Mouse (Mus musculus) hindbrain, embryonic 12.5 days (tissue): ENCODE data around the gene Rnf20. TPM values are rescaled to one million over a fixed set of nuclear protein-coding genes. Genes with fewer than 3 reads are reported as not detected.

ENCODE experiments used
- ATAC-seq: fragments of 200-750 bp; cut with Nextera tagmentation; 2 replicates; pipeline ENCODE4 v1.8.0; 2017; ENCODE audit warnings: moderate TSS enrichment; ENCODE audit not compliant: low FRiP score
- H3K27ac ChIP-seq: fragments of 300-500 bp; sonication (generic); 2 replicates; pipeline ENCODE4 v1.5.1; 2016; ENCODE audit warnings: mild to moderate bottlenecking
- H3K27me3 ChIP-seq: fragments of 300-500 bp; sonication (generic); 2 replicates; pipeline ENCODE4 v1.6.1; 2016; ENCODE audit warnings: mild to moderate bottlenecking
- H3K36me3 ChIP-seq: fragments of 300-500 bp; sonication (generic); 2 replicates; pipeline ENCODE4 v1.6.1; 2016; ENCODE audit warnings: mild to moderate bottlenecking
- H3K4me1 ChIP-seq: fragments of 300-500 bp; sonication (generic); 2 replicates; pipeline ENCODE4 v1.6.1; 2016
- H3K4me2 ChIP-seq: fragments of 300-500 bp; sonication (generic); replicated peaks from 2 replicates; pipeline ENCODE4 v1.6.1; 2016; ENCODE audit warnings: mild to moderate bottlenecking
- H3K4me3 ChIP-seq: fragments of 300-500 bp; sonication (generic); 2 replicates; pipeline ENCODE4 v1.5.1; 2016; ENCODE audit warnings: mild to moderate bottlenecking
- H3K9ac ChIP-seq: fragments of 300-500 bp; sonication (generic); 2 replicates; pipeline ENCODE4 v1.6.1; 2016; ENCODE audit warnings: mild to moderate bottlenecking, moderate library complexity
- H3K9me3 ChIP-seq: fragments of 300-500 bp; sonication (generic); replicated peaks from 2 replicates; pipeline ENCODE4 v1.6.1; 2016; ENCODE audit warnings: mild to moderate bottlenecking
- WGBS: fragments of 180-500 bp; shearing (Covaris S2); methylation state at CpG from one replicate; pipeline ENCODE4 v1.1.7; 2016; 5-methylcytosine and 5-hydroxymethylcytosine counted together
- polyA plus RNA-seq: library from polyadenylated mRNA; unstranded; fragments of >200 nt; fragmentation: Nextera tagmentation; extraction: Ambion mirVana; gene quantifications from 2 replicates; pipeline ENCODE4 v1.2.1, GENCODE M21; 2016

Rnf20 gene
- polyA plus RNA-seq, 1 experiment from 2014 or later, result 67.6 TPM

DNA sequence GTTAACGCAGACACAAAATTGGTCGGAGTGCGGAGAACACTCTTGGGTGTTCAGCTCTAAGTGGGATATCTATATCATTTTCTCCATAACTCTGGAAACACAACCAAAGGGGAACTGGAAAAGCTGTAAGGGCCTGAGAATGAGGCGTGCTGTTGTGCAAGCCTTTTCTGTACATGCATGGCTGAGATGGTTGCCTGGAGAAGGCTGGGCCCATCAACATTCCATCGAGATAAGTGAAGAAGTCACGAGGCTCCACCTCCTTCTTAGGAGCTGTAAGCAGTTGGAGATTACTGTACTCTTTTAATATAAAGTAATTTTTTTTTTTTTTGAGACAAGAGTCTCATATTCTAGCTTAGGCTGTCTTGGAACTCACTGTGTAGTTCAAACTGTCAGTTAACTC lies 44.3 kb downstream of the Rnf20 start:
- H3K4me3 ChIP-seq, result no peak overlapping the region
- H3K27me3 ChIP-seq, result no peaks in the 10 kb centered on the region
- no peak overlapping the region for H3K27ac ChIP-seq
- no peaks in the 10 kb centered on the region for H3K4me1 ChIP-seq
- WGBS, result 92% methylated on average over 6 of the region's 6 CpGs
- H3K9ac ChIP-seq, result no peak overlapping the region
- H3K4me2 ChIP-seq, result no peak overlapping the region
- no peak for ATAC-seq
- no peaks in the 10 kb centered on the region for H3K36me3 ChIP-seq
- H3K9me3 ChIP-seq, result no peaks in the 10 kb centered on the region

DNA sequence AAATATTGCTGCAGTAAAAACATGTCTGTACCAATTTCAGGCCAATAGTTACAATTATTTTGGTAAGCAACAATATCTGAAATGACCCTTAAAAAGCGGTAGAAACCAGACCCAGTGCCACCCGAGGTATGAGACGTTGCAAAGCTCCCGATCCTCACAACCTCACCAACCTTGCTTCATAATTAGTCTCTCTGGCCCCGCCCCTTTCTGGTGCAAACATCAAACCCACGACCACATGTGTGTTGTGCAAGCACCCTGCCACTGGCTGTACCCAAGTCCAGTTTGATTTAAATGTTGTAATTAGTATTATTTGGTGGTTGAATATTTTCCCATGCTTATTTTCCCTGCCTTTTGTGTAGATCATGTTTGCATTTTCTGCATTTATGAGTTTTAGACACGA lies 45.0 kb downstream of the Rnf20 start:
- H3K27ac ChIP-seq, result no peak overlapping the region
- WGBS, result 84% methylated on average over 7 of the region's 7 CpGs
- no peaks in the 10 kb centered on the region for H3K4me1 ChIP-seq
- no peak overlapping the region for H3K9ac ChIP-seq
- H3K4me3 ChIP-seq, result no peak overlapping the region
- H3K9me3 ChIP-seq, result no peaks in the 10 kb centered on the region
- ATAC-seq, result no peak
- no peaks in the 10 kb centered on the region for H3K36me3 ChIP-seq
- no peak overlapping the region for H3K4me2 ChIP-seq
- no peaks in the 10 kb centered on the region for H3K27me3 ChIP-seq

DNA sequence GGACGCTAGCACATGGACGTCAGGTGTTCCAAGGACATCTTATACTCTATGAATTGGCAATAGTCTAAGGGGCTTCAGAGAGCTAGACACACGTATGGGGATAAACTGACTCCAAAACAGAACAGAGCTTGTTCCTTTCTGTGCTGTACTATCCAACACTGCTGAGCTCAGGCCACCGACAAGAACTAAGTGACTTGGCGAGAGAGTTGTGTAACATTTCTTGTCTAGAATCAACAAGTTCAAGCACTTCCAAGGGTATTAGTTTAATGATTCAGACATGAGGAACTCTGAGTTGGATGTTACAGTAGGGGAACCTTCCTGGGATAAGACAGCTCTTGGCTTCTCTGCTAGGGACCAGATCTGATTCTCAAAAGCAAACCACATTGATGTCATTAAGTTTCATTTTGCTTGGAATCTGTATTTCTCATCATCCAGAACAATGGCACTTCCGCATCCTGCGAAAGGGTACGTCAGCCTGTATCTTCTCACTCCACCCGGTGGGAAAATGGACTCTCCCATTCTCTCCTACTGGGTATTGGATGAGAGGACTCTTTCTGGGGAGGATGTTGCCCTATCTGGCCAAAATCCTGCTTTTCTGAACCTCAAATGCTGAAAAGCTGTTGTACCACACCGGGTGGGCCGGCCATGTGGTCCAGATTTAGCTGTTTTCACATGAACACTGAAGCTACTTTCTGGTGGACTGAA lies 48.5 kb downstream of the Rnf20 start:
- H3K9me3 ChIP-seq, result no peaks in the 10 kb centered on the region
- H3K27ac ChIP-seq, result no peak overlapping the region
- no peak overlapping the region for H3K9ac ChIP-seq
- H3K4me3 ChIP-seq, result no peak overlapping the region
- 90% methylated on average over 11 of the region's 11 CpGs for WGBS
- ATAC-seq, result no peak
- no peaks in the 10 kb centered on the region for H3K4me1 ChIP-seq
- no peaks in the 10 kb centered on the region for H3K27me3 ChIP-seq
- no peak overlapping the region for H3K4me2 ChIP-seq
- no peaks in the 10 kb centered on the region for H3K36me3 ChIP-seq

DNA sequence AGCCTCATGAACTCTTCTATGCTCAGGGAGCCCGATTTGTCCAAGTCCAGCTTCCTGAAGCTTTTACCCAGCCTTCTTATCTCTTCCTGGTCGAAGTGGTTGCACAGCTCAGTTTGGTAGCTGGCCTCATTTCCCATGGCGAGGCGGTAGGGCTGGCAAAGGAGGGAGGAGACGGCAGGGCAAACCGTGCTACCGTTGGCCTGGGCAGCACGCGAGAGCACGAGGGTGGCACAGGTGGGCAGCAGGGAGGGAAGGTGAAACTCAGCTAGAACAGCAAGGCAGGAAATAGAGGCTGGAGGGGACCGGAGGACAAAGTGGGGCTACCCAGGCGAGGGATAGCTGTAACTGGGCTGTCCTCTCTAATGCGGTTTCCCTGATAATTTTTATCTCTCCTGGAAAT lies 50.0 kb downstream of the Rnf20 start, which contains the start of gene Ppp3r2:
Ppp3r2 (minus strand) TSS at position 213 of the 400 bp plus-strand sequence.
- Histone ChIP-seq H3K27me3 (no peaks in the 10 kb centered on the region), H3K27ac (no peak within 1 kb of the TSS), H3K9me3 (no peaks in the 10 kb centered on the region), H3K4me3 (no peak within 1 kb of the TSS), H3K4me1 (no peaks in the 10 kb centered on the region), H3K9ac (no peak within 1 kb of the TSS), H3K36me3 (no peaks in the 10 kb centered on the region), H3K4me2 (no peak within 1 kb of the TSS)
- 92% methylated on average over 13 of the region's 13 CpGs for WGBS
- no peak for ATAC-seq

DNA sequence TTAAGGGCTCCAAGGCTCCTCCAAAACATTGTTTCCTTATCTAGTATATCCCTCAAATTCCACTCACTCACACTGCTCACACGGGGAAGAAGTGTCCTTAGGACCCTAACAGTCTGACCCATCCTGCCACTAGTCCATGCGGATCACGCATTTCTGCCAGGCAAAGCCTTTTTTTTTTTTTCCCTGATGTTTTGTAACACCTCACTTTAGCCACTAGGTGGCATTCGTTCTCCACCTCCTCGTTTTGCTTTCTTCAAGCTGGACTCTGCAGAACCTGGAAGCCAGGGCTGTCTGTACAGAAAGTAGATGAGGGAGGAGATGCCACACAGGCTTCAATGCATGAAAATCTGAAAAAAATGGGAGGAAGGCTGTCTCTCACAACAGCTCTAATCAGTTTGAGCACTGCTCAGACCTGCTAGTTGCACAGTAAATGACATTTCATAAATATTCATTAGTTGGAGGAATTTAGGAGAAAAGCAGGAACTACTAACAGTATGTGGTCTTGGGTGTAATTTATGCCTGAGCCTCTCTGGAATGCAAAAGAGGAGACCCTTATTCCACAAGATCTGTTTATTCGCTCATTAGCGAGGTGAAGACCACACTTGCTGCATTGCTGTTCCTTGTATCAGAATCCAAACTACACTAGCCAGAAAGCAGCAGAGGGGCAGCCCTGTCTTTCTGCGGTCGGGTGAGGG lies 56.9 kb downstream of the Rnf20 start:
- Histone ChIP-seq H3K27ac (no peak overlapping the region), H3K4me2 (no peak overlapping the region)
- ATAC-seq, result peak; percentile 86

DNA sequence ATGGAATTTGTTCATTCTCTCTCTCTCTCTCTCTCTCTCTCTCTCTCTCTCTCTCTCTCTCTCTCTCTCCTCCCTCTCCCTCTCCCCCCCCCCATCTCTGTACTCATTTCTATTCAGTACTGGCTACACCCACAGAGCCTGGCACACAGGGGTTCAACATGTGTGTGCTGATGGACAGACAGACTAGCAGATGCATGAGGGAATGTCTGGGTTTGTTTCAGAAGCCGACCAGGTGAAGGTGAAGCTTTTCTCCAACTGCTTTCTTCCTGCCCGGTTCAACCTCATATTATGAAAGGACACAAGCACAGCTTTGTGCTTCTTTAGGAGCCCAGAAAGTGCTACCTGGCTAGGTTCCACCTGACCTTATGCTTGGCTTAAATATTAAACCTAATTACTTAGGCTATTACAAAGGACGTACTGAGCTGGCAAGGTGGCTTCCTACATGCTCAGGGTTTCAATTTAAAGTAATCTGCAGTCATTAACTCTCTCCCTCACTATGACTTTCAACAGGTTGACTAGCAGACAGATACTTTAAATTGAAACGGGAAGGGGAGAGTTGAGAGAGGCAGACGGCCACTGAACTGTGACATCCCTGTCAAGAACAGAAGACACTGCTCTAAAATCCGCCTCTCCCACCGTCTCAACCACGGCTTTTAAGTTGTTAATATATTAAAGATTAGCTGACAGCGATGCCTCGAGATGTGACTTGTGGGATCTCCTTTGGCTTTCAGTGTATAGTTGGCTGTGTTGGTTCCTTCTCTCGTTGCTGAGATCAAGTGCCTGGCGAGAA lies 59.8 kb downstream of the Rnf20 start:
- Histone ChIP-seq H3K9me3 (no peaks in the 10 kb centered on the region), H3K27me3 (no peaks in the 10 kb centered on the region), H3K27ac (no peak overlapping the region), H3K4me2 (no peak overlapping the region), H3K9ac (no peak overlapping the region), H3K36me3 (no peaks in the 10 kb centered on the region), H3K4me3 (no peak overlapping the region), H3K4me1 (peaks cover 4% of the 10 kb centered on the region)
- WGBS, result 66% methylated on average over 12 of the region's 12 CpGs
- no peak for ATAC-seq

More for the DNA sequence above, 56.9 kb downstream of the Rnf20 start:
- no peaks in the 10 kb centered on the region for H3K9me3 ChIP-seq
- H3K4me3 ChIP-seq, result no peak overlapping the region
- H3K36me3 ChIP-seq, result no peaks in the 10 kb centered on the region
- peaks cover 4% of the 10 kb centered on the region for H3K4me1 ChIP-seq
- no peak overlapping the region for H3K9ac ChIP-seq
- 18% methylated on average over 9 of the region's 9 CpGs for WGBS
- H3K27me3 ChIP-seq, result no peaks in the 10 kb centered on the region

Other genes with a start within 250 kb of the Rnf20 start
- gene Acnat2, start 223.9 kb upstream of the Rnf20 start, polyA plus RNA-seq, result not detected in 2 replicates
- gene Acnat1, start 158.1 kb upstream of the Rnf20 start, polyA plus RNA-seq, result not detected in 2 replicates
- gene Baat, start 125.4 kb upstream of the Rnf20 start, polyA plus RNA-seq, result 0.17 and 0.18 TPM in 2 replicates
- 80.7 and 82.2 TPM in 2 replicates for gene Mrpl50, start 110.9 kb upstream of the Rnf20 start, polyA plus RNA-seq
- gene Zfp189, start 110.8 kb upstream of the Rnf20 start, polyA plus RNA-seq, result 14.9 and 16.7 TPM in 2 replicates
- gene Aldob, start 82.5 kb upstream of the Rnf20 start, polyA plus RNA-seq, result 0.20 TPM in 1 of 2 replicates, not detected in the other
- 31.0 and 33.3 TPM in 2 replicates for gene Tmem246, start 34.1 kb upstream of the Rnf20 start, polyA plus RNA-seq
- 0.17 and 0.18 TPM in 2 replicates for gene Ppp3r2, start 50.0 kb downstream of the Rnf20 start, polyA plus RNA-seq
- 4.2 and 4.4 TPM in 2 replicates for gene Grin3a, start 213.7 kb downstream of the Rnf20 start, polyA plus RNA-seq